Mouse (Mus musculus) G1E (cell line): Measurements from ENCODE around the gene S1pr4.

Experiments used
- CTCF ChIP-seq: IDR thresholded peaks from 2 replicates; pipeline ENCODE4 v1.5.1; 2012; ENCODE audit warnings: low read depth, low read length, inconsistent platforms, mixed read lengths
- GATA1 ChIP-seq: IDR thresholded peaks from 2 replicates; pipeline ENCODE4 v1.6.1; 2012; ENCODE audit warnings: borderline replicate concordance, low read length, inconsistent platforms, mixed read lengths

- no peak for TF ChIP-seq CTCF
- TF ChIP-seq GATA1 = no peak
Measured at GRCm38 (mm10) chr10:81474461-81474860, 25.5 kb downstream of the S1pr4 start.
